Mouse (Mus musculus) hindbrain, postnatal 0 days (tissue): ENCODE data around the gene Gm9821. TPM values are rescaled to one million over a fixed set of nuclear protein-coding genes. Genes with fewer than 3 reads are reported as not detected.

Experiments
- ATAC-seq: fragments of 200-750 bp; cut with Nextera tagmentation; 2 replicates; pipeline ENCODE4 v1.8.0; 2017; ENCODE audit warnings: mild to moderate bottlenecking, moderate TSS enrichment, moderate library complexity
- DNase-seq: peaks from one replicate; pipeline ENCODE4 v3.0.0-alpha.2; 2015; ENCODE audit warnings: low spot score
- H3K27ac ChIP-seq: fragments of 300-500 bp; sonication (generic); 2 replicates; pipeline ENCODE4 v1.5.1; 2014; ENCODE audit warnings: mild to moderate bottlenecking
- H3K27me3 ChIP-seq: fragments of 300-500 bp; sonication (generic); 2 replicates; pipeline ENCODE4 v1.6.1; 2014; ENCODE audit warnings: low read length, mixed read lengths; ENCODE audit not compliant: insufficient read depth
- H3K36me3 ChIP-seq: fragments of 300-500 bp; sonication (generic); 2 replicates; pipeline ENCODE4 v1.6.1; 2014; ENCODE audit warnings: low read length, mixed read lengths; ENCODE audit not compliant: insufficient read depth
- H3K4me1 ChIP-seq: fragments of 300-500 bp; sonication (generic); 2 replicates; pipeline ENCODE4 v1.6.1; 2014; ENCODE audit warnings: antibody characterized with exemption, low read length, mixed read lengths; ENCODE audit not compliant: insufficient read depth
- H3K4me2 ChIP-seq: fragments of 300-500 bp; sonication (generic); 2 replicates; pipeline ENCODE4 v1.6.1; 2014; ENCODE audit warnings: low read depth, mild to moderate bottlenecking, low read length, moderate library complexity, mixed read lengths
- H3K4me3 ChIP-seq: fragments of 300-500 bp; sonication (generic); 2 replicates; pipeline ENCODE4 v1.5.1; 2014; ENCODE audit warnings: low read length
- H3K9ac ChIP-seq: fragments of 300-500 bp; sonication (generic); replicated peaks from 2 replicates; pipeline ENCODE4 v1.6.1; 2014; ENCODE audit warnings: mild to moderate bottlenecking, low read length, moderate library complexity, mixed read lengths
- H3K9me3 ChIP-seq: fragments of 300-500 bp; sonication (generic); 2 replicates; pipeline ENCODE4 v1.6.1; 2016; ENCODE audit warnings: low read length, mixed read lengths
- CTCF ChIP-seq: IDR thresholded peaks from 2 replicates; pipeline ENCODE4 v1.5.1; 2016; ENCODE audit warnings: antibody characterized with exemption, control low read depth, low read depth
- WGBS: fragments of 180-500 bp; shearing (Covaris S2); extraction: QIAGEN DNeasy Blood & Tissue Kit; methylation state at CpG from one replicate; pipeline ENCODE4 v1.1.7; 2014; 5-methylcytosine and 5-hydroxymethylcytosine counted together
- polyA plus RNA-seq: library from polyadenylated mRNA; unstranded; fragments of >200 nt; fragmentation: Nextera tagmentation; extraction: Ambion mirVana; gene quantifications from 2 replicates; pipeline ENCODE4 v1.2.1, GENCODE M21; 2015
- total RNA-seq: library from RNA; depleted of rRNA; stranded (reverse); fragments of >200 nt; gene quantifications from 2 replicates; pipeline ENCODE4 v1.2.3, GENCODE M21; 2014

Gm9821 gene
- total and polyA plus RNA-seq, 2 experiments from 2014 or later = 0.08 TPM; not detected in 1

DNA sequence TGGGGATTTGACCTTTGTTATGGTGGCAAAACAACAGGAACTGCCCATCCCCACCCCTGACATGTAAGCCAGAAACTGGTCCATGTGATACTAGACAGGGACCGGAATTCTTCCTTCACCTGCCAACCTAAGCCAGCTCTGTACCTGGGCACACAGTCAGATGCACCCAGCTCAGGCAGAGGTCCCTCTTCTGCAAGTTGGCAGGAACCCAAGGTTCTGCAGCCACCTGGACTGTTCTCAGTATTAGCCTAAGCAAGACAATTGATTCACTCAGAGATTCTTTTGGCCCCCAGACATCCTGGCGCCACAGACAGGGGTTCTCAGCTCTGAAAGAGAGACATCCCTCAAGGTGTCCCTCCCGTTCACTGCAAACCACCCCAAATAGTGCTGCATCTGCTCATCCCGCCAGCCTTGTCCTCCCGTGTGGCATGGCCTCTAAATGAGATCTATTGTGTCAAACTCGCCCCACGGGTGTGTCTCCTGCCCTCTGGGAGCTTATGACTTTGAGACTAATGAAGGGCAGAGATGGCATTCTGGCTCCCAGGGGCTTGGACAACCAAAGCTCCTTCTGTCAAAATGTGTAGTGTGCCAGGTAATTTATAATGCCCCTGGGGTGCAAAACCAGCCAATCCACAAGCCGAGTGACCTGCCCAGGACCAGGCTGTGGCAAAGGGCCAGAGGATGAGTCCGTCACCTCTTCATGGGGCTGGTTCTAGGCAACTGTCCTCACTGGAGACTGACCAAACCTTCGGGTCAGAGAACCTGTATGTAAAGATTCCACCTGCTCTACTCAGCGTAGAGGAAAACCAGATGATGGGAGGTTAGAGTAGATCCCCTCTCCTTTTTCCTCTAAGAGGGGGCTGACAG, 14.3 kb downstream of the Gm9821 start:
- H3K9me3 ChIP-seq = no peaks in the 10 kb centered on the region
- TF ChIP-seq CTCF = no peak
- 55% methylated on average over 11 of the region's 11 CpGs for WGBS
- H3K9ac ChIP-seq = peak overlapping the region; percentile 35; the same call in 1 of the 2 replicates
- H3K4me1 ChIP-seq = peaks cover 32% of the 10 kb centered on the region
- DNase-seq = no peak
- peak overlapping the region; percentile 51 for H3K27ac ChIP-seq
- ATAC-seq = no peak
- H3K36me3 ChIP-seq = no peaks in the 10 kb centered on the region
- no peak overlapping the region for H3K4me2 ChIP-seq
- no peak overlapping the region for H3K4me3 ChIP-seq
- H3K27me3 ChIP-seq = no peaks in the 10 kb centered on the region

DNA sequence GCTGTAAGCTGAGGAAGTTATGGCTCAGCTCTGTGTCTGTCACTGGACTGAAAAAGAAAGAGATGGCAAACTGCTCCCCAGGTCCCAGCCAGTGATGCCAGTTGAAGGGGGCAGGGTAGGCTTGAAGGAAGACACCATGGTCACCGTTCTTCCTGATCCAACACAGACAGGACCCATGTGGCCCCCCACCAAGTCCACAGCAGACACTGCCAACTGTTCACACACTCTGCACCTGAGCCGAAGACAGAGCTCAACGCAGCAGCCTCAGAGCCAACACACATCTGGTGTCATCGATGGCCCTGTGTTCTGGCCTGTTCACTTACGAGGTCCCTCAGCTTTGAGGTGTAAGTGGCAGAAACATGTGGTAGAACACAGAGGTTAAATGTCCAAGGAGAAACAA, 15.0 kb downstream of the Gm9821 start:
- no peak overlapping the region; the same call in 1 of the 2 replicates for H3K9ac ChIP-seq
- no peak for DNase-seq
- ATAC-seq = no peak
- H3K27me3 ChIP-seq = no peaks in the 10 kb centered on the region
- no peak overlapping the region for H3K4me2 ChIP-seq
- peak overlapping the region; percentile 51; the same call in 1 of the 2 replicates for H3K27ac ChIP-seq
- H3K4me1 ChIP-seq = peaks cover 32% of the 10 kb centered on the region
- no peaks in the 10 kb centered on the region for H3K36me3 ChIP-seq
- WGBS = 67% methylated on average over 5 of the region's 5 CpGs
- no peak for TF ChIP-seq CTCF
- no peaks in the 10 kb centered on the region for H3K9me3 ChIP-seq
- H3K4me3 ChIP-seq = no peak overlapping the region

DNA sequence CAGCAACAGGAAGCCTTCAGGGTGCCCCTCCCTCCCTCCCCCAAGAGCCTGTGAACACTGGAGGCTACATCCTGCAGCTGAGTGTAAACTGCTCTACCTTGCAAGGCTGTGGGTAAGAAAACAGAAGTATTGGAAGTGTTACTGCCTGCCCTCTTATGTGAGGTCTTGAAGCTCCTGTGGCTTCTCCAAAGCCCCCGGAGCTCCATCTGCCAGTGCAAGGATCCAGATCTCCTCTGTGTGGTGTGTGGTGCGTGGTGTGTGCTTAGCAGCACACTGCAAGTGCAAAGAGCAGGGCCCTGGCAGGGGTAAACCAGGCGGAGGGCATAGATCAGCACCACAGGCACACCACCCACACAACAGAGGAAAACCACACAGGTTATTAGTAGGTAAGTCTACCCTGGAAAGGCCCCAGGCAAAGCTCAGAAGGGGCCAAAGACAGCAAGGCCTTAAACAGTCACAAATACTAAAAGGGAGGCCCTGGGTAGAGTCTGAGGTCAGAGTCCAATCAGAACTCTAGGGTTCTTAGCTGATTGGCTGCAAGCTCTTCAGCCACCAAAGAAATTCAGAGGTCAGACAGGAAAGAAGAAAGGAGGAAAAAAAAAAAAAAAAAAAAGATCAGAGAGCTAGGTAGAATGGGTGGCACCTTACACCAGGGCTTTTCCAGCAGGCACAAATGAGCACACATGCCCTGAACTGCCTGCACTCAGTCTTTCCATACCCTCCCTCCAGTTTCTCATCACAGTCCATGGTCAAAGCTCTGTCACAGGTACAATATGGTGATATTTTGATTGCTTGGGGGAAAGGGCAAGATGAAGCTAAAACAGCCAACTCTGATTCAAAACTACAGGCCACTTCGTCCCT, 16.6 kb downstream of the Gm9821 start:
- Histone ChIP-seq H3K4me2 (peak overlapping the region; percentile 93), H3K36me3 (no peaks in the 10 kb centered on the region), H3K4me1 (peaks cover 28% of the 10 kb centered on the region), H3K27ac (no peak overlapping the region), H3K27me3 (no peaks in the 10 kb centered on the region), H3K9ac (peak overlapping the region; percentile 85), H3K4me3 (peak overlapping the region; percentile 86), H3K9me3 (no peaks in the 10 kb centered on the region)
- 44% methylated on average over 4 of the region's 4 CpGs for WGBS
- no peak for DNase-seq
- ATAC-seq = no peak
- TF ChIP-seq CTCF = no peak

DNA sequence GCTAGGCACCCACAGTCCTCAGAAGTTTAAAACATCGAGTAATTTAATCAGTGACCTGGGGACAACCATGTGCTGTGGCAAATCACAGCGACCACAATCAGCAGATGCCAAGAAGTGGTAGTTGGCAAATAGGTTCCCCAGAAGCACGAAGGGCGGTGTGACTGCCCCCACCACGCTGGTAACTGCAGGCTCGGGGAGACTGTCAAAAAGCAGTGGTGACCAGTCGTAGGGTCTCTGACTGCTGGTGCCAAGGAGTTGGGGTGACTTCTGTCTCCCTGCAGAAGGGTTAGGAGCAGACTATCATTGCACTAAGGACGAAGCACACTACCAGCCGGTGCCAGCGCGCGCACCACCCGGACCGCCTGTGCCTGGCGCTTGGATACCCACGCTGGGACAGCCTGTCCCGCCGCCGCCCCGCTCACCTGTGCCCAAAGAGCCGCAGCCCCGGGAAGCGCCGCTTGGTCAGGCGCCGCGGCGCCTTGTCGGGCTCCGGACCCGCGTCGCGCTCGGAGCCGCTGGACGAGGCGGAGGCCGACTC, 17.4 kb downstream of the Gm9821 start:
- ATAC-seq (no peak), DNase-seq (no peak)
- H3K4me2 ChIP-seq = peak overlapping the region; percentile 93
- H3K27ac ChIP-seq = peak overlapping the region; percentile 82
- no peaks in the 10 kb centered on the region for H3K27me3 ChIP-seq
- peaks cover 26% of the 10 kb centered on the region for H3K4me1 ChIP-seq
- TF ChIP-seq CTCF = no peak
- WGBS = under 1% methylated on average over 35 of the region's 39 CpGs
- peak overlapping the region; percentile 86 for H3K4me3 ChIP-seq
- no peaks in the 10 kb centered on the region for H3K36me3 ChIP-seq
- no peaks in the 10 kb centered on the region for H3K9me3 ChIP-seq
- peak overlapping the region; percentile 85 for H3K9ac ChIP-seq

DNA sequence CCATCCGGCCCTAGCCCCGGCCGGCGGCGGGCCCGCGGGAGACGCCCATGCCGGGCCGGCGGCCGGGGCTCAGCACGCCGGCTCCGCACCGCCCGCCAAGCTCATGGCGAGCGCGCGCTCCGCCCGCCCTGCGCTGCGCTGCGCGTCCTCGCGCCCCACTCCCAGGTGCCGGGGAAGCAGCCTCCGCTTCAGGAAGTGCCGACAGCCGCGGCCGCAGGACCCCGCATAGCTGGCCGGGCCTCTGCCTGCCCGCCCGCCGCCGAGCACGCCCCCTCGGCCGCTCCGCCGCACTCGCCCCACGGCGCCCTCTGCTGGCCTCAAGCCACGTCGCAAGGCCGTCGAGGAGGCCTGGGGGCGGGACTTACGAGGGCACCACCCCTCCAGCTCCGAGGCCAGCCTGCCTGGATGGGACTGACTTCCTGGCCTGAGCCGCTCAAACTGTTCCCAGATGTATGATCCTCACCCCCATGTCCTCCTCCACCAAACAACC, 18.0 kb downstream of the Gm9821 start:
- ATAC-seq (peak; percentile 92), DNase-seq (peak; percentile 95)
- Histone ChIP-seq H3K36me3 (no peaks in the 10 kb centered on the region), H3K4me3 (peak overlapping the region; percentile 86), H3K27ac (peak overlapping the region; percentile 82), H3K27me3 (no peaks in the 10 kb centered on the region), H3K9me3 (no peaks in the 10 kb centered on the region), H3K9ac (peak overlapping the region; percentile 85), H3K4me1 (peaks cover 26% of the 10 kb centered on the region), H3K4me2 (peak overlapping the region; percentile 93)
- TF ChIP-seq CTCF = peak; percentile 69
- WGBS = under 1% methylated on average over 49 of the region's 57 CpGs

DNA sequence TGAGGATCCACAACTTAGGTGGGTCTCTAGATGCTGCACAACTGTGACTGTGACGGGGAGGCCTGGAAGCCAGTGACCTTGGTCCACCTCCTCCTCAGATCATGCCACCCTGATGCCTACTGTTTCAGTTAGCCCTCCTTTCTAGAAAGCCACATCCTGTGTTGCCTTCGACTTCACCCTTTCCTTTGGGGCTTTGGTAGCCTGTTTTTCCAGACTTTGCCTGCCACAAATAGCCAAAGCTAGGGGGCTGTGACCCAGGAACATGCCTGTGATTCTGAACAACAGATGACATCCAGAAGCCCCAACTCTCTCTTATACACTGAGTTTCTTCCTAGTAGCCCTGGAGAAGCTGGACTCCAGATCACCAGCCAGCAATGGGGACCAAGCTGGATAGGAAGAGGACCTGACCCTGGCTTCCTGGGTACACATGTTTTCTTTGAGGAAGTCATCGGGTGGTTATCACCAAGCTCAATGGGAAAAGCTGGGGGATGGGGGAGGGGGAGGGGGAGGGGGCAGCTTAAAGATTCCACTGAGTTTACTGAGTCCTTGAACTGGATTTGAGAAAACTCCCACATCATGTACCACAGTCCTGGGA, 19.2 kb downstream of the Gm9821 start:
- H3K27ac ChIP-seq = no peak overlapping the region
- H3K9me3 ChIP-seq = no peaks in the 10 kb centered on the region
- H3K27me3 ChIP-seq = no peaks in the 10 kb centered on the region
- ATAC-seq (no peak), DNase-seq (no peak)
- H3K4me1 ChIP-seq = peaks cover 20% of the 10 kb centered on the region
- WGBS = 74% methylated on average over 3 of the region's 3 CpGs
- TF ChIP-seq CTCF = no peak
- no peaks in the 10 kb centered on the region for H3K36me3 ChIP-seq
- H3K4me3 ChIP-seq = no peak overlapping the region
- H3K9ac ChIP-seq = no peak overlapping the region
- no peak overlapping the region for H3K4me2 ChIP-seq
